Mouse (Mus musculus): Measurements from ENCODE around the gene Otud7a.

- TF ChIP-seq MYB (IDR thresholded peaks at IDR 0.05; ENCODE audit: low read depth, low read length) (no peak), BHLHE40 (IDR thresholded peaks at IDR 0.05; ENCODE audit: borderline replicate concordance, low read depth, low read length) (no peak), MAZ (IDR thresholded peaks at IDR 0.05; ENCODE audit: low read depth, low read length) (no peak), TCF12 (IDR thresholded peaks at IDR 0.05; ENCODE audit: low read depth, low read length) (no peak), MYC (IDR thresholded peaks at IDR 0.05; ENCODE audit: low read depth, low read length) (no peak), POLR2A (IDR thresholded peaks at IDR 0.05; ENCODE audit: control insufficient read depth in 1 of 2, insufficient read depth in 1 of 2, low read depth in 1 of 2, low read length in 2 of 2, poor library complexity in 1 of 2) (no peak), USF2 (IDR thresholded peaks at IDR 0.05; ENCODE audit: borderline replicate concordance in 1 of 2, insufficient read depth in 1 of 2, low read depth in 1 of 2, low read length in 2 of 2) (no peak), ZC3H11A (IDR thresholded peaks at IDR 0.05; ENCODE audit: low read depth, low read length) (no peak), TBP (IDR thresholded peaks at IDR 0.05; ENCODE audit: low read depth, low read length) (no peak), GATA1 (IDR thresholded peaks at IDR 0.05; ENCODE audit: low read depth, low read length) (no peak)
Measured at GRCm38 (mm10) chr7:63789743-63790142, 345.2 kb downstream of the Otud7a start.
